Mouse (Mus musculus) gastrocnemius, adult 18-20 months (tissue): ENCODE measurements around the gene Slc10a1. TPM values are rescaled to one million over a fixed set of nuclear protein-coding genes. Genes with fewer than 3 reads are reported as not detected.

Source experiments
- DNase-seq: peaks from one replicate; pipeline ENCODE4 v3.0.0; 2021; ENCODE audit warnings: low spot score
- total RNA-seq, 2 experiments: library from RNA; stranded (reverse); gene quantifications; 2 replicates each; pipeline ENCODE4 v1.2.3; 2021

Gene Slc10a1
- total RNA-seq, 2 experiments from 2014 or later: 0.21 TPM; not detected in 1

GRCm38 (mm10) chr12:80930141-80930540, 38.4 kb downstream of the Slc10a1 start:
- DNase-seq: no peak

GRCm38 (mm10) chr12:80928881-80929280, 39.6 kb downstream of the Slc10a1 start:
- DNase-seq: no peak

- no peak for DNase-seq
Observed at GRCm38 (mm10) chr12:80927518-80927917, 41.0 kb downstream of the Slc10a1 start.

GRCm38 (mm10) chr12:80926550-80926949, 42.0 kb downstream of the Slc10a1 start:
- no peak for DNase-seq

GRCm38 (mm10) chr12:80925919-80926318, 42.6 kb downstream of the Slc10a1 start:
- no peak for DNase-seq

- no peak for DNase-seq
Observed at GRCm38 (mm10) chr12:80924205-80924604, 44.3 kb downstream of the Slc10a1 start.

- DNase-seq: no peak
Observed at GRCm38 (mm10) chr12:80923602-80924001, 44.9 kb downstream of the Slc10a1 start.

GRCm38 (mm10) chr12:80922869-80923268, 45.6 kb downstream of the Slc10a1 start:
- no peak for DNase-seq

- no peak for DNase-seq
Observed at GRCm38 (mm10) chr12:80921301-80921700, 47.2 kb downstream of the Slc10a1 start.

- peak; percentile 11 for DNase-seq
Observed at GRCm38 (mm10) chr12:80917764-80918163, 50.7 kb downstream of the Slc10a1 start.

GRCm38 (mm10) chr12:80909631-80910030, 58.9 kb downstream of the Slc10a1 start:
- no peak for DNase-seq

Other genes with a start within 250 kb of the Slc10a1 start
- gene Ccdc177, start 208.0 kb downstream of the Slc10a1 start, total RNA-seq: not detected
- gene Susd6, start 178.2 kb downstream of the Slc10a1 start, total RNA-seq: 10 to 100 TPM; 39.3 to 43.9 TPM
- gene Srsf5, start 23.2 kb downstream of the Slc10a1 start, total RNA-seq: 10 to 100 TPM; 83.3 to 89.2 TPM
- 1 to 10 TPM; 1.2 to 2.3 TPM for gene Smoc1, start 58.1 kb upstream of the Slc10a1 start, total RNA-seq